Mouse (Mus musculus) left cerebral cortex, postnatal 10 days (tissue): ENCODE measurements around the gene Gen1. TPM values are rescaled to one million over a fixed set of nuclear protein-coding genes. Genes with fewer than 3 reads are reported as not detected.

Experiments used
- DNase-seq, 2 experiments: peaks; one replicate each; pipeline ENCODE4 v3.0.0; 2021 to 2022; ENCODE audit warnings: low spot score in 2 of 2, mixed read lengths in 1 of 2; ENCODE audit errors: extremely low spot score in 1 of 2
- intact Hi-C: fragments of 180-260 bp; cut with DNase I; formaldehyde crosslinking; loops from one replicate; pipeline ENCODE4 v1.15.1; 2025
- total RNA-seq, 2 experiments: library from RNA; stranded (reverse); gene quantifications; 2 replicates each; pipeline ENCODE4 v1.2.3; 2021

Gen1 gene
- total RNA-seq, 2 experiments from 2014 or later, result 2.4 to 4.3 TPM

DNA sequence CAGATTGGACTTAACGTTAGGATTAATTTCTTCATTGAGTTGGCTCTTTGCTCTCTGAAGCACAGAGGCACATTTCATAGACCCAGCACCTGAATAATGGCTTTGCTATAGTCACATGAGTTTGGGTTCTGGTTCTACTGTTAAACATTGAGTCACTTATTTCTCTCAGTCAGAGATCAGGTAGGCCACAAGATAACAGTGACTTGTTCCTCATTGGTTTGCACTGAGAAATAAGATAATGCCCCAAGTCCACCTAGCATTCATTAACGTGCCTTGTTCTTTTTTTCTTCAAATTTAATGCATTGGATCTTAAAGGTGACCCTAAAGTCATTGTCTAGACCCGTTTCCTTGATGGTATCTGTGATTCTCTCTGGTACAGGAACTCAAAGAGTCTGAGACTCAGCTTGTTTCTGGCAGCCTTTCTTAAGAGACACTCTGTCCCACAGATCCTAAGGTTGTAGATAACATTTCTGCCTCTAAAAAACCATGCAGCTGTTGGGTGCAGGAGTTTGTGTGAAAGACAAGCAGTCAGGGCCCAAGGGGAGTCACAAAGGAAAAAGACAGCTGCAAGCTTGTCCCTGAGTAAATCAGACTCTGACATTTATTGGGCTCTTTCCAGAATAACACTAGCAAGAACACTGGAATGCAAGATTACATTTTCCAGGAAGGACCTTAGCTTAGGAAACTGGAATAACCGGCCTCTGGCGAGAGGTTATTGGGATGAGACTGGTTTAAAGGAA lies 38.9 kb downstream of the Gen1 start:
- no peak for DNase-seq
- intact Hi-C loops, result no loop called here

DNA sequence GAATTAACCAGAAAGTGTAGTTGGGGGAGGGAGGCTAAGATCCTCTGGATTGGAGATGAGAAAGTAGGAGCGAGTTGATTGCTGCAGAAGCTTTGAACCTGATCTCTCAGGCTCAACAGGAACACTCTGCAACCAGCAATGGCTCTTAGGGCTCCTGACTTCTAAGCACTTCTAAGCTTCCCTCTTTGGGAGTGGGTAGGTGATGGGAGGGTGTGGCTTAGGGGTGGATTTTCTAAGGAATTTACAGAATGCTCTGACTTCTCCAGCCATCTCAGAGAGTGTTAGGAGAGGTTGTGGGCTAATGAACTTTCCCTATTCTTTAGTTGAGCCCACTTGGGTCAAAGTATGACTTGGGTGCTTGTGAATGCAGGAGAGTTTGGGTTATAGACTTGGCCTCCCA lies 39.5 kb downstream of the Gen1 start:
- intact Hi-C loops, result no loop called here
- no peak for DNase-seq

DNA sequence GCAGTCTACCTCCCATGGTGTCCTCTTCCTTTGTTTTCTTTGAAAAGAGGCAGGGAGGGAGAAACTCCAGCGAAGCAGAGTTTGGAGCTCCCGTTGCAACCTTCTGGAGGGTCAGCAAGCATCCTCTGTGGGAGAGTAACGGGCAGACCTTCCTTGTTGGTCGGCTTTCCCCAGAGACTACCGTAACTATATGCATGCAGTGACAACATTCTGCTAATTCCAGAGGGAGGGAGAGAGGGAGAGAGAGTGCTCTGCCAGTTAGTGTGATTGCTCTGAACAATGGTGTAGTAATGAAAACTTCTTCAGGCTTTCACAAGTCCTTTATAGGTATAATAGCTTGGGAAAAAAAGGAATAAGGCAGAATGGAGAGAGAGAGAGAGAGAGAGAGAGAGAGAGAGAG lies 40.9 kb downstream of the Gen1 start:
- no peak for DNase-seq
- intact Hi-C loops, result no loop called here

DNA sequence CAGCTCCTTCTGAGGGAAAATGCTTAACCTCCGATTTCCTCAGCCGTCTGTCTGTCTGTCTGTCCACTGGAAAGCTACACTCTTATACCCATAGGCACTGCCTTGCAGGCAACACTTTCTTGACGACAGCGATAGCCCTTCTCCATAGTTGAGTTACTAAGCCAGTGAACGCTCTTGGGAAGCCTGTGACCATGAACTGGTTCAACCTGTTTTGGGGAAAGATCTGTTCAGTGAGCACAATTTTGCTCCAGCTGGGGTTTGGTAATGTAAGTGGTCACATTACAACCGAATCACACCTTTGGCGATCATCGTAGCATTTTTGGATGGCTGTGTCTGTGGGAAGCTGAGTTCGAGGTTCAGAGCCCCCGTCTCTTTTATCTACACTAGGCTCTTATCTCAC lies 42.5 kb downstream of the Gen1 start:
- DNase-seq, result no peak
- intact Hi-C loops, result no loop called here

DNA sequence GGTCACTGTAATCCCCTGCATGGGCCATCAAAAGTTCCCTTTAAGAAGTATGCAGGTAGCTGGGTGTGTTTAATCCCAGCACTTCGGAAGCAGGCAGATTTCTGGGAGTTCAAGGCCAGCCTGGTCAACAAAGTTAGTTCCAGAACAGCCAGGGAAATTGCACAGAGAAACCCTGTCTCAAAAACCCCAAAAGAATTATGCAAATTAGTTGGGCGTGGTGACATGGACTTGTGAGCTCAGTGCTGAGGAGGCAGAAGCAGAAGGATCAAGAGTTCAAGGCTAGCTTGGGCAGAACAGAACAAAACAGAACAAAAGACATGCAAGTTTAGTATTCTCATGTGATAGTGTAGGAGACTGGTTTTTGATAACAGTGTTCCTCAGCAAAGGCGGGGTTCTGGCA lies 43.0 kb downstream of the Gen1 start:
- no peak for DNase-seq
- intact Hi-C loops, result no loop called here

DNA sequence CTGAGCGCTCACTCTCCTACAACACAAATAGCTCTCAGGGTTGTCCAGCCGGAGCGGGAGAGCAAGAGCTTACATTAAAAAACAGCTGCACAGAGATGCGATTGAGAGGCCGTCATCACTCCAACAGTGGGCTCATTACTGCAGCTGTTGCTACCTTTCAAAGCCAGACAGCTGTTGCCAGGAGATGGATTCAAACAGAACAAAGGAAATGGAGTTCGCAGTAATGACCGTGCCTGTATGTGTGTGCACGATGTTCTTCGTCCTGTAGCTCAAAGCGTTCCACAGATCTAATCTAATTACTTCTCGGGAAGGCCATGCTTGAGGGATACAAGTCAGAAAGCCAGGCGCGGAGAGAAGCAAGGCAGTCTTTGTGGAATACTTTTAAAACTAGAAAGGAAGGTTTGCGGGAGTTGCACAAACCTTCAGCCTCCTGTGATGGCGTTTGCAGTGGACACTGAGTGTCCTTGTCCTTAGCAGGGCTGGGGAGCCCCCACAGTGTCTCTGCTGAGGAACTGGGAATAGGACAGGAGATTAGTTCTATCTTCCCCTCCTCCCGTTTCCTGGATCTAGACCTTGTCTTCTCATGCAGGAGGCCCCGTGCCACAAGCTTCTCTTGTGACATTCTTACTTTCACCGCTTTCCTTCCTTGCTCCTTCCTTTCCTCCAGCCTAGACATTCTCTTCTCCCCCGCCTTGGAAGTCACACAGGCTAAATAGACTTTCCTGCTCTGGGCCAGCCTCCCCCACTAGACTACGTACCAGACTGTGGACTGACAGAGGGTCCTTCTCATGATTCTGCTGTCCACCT lies 43.9 kb downstream of the Gen1 start:
- no peak for DNase-seq
- intact Hi-C loops, result no loop called here

DNA sequence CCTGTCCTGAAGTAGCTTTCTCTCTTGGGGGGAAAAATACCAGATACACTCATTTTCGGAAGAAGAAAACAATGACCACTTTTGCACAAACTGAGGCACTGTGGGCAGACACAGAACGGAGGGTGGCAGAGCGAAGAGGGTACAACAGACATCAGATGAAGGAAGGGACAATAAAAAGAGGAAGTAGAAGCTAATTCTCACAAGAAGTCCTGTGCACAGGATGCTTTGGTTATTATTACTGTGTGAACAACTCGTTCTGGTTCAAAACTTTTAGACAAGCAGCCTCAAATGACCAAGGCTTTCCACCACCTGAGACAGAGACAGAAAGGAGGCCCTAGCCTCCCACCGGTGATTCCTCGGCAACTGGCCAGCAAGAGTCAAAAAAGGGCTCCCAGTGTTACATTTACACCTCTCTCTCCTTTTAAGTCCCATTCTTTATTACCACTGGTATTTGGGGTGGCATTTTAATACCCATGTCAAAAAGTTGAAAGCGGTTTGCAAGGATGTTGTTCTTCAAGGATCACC lies 47.8 kb downstream of the Gen1 start:
- intact Hi-C loops, result no loop called here
- no peak for DNase-seq

DNA sequence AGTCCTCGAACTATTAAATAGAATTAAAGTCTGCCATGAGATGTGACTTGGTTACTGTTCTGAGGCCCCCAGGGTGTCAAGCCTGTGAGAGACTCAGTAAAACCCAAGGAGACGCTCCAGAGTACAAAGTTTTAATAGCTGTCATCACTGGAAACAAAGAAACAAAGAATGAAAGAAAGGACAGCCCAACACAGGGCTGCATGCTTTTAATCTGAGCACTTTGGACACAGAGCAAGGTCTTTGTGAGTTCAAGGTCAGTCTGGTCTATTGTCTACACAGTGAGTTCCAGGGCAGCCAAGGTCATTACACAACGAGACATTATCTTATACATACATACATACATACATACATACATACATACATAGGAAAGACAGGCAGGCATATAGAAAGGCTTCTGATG lies 49.1 kb downstream of the Gen1 start:
- intact Hi-C loops, result no loop called here
- DNase-seq, result no peak

DNA sequence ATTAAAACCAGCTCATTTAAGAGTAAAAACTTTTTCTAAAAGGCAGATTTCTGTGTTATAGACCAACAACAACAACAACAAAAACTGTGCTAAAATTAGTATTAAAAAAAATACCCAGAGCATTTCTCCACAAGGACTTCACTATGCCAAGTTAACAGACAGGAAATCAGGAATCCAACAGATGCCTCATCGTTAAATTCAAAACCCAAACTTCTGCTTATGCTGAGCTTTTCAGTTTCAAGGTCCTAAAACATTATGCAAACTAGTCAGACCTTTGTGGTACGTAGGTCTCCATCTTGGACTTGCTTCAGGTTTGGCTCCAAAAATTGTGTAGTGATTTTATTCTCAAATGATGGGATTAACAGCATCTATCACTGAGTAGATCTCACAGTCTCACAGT lies 50.0 kb downstream of the Gen1 start:
- intact Hi-C loops, result no loop called here
- no peak for DNase-seq

DNA sequence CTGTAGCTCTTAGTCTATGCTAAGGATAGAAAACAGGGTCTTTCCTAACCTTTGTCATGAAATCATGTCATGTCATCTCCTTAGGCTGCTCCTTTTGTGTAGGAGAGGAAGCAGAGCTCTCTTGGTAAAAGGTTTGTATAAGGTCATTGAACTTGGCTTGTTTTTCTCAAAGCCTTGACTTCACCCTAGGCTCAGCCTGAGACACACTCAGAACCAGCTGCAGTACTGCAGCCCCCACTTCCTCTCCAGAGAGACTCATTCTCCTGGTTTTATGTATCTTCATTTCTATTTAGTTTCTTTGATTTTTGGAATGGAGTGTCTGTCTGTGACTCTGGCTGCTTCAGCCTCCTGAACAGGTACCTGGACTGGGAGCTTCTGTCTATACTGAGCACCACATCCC lies 50.8 kb downstream of the Gen1 start:
- no peak for DNase-seq

DNA sequence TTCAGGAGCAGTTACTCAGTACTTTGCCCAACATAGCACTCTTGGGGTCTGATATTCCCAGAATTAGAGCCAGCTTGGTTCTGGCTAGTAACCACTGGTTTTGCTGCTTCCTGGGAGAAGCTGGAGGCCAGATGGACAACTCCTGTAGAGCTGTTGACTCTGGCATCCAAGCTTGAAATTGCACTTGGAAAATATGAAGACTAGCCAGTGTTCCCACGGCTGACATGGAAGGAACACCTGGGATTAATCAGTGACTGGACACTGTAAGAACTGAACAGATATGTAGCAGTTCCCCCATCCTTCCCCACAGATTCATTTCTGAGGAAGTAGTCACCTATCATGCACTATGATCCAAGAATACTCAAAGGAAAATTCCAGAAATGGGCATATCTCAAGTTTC lies 52.7 kb downstream of the Gen1 start:
- intact Hi-C loops, result no loop called here
- no peak for DNase-seq

More for the DNA sequence above, 50.8 kb downstream of the Gen1 start:
- intact Hi-C loops, result no loop called here

DNA sequence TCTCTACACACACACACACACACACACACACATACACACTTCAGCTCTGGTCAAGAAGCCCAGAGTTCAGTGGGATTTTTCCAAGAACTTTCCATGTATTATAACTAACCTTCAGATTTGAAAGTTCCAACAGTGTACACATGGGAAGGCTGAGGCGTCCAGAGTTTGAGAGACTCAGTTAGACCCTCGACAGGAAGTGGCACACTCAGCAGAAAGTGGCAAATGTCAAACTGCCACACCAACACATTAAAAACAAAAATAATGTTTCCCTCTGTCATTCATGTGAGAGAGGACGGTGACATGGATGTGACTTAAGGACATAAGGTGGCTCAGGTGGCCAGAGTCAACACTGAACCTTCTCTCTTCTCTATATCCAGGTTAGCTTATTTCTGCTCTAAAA lies 55.2 kb downstream of the Gen1 start:
- intact Hi-C loops, result no loop called here
- no peak for DNase-seq

DNA sequence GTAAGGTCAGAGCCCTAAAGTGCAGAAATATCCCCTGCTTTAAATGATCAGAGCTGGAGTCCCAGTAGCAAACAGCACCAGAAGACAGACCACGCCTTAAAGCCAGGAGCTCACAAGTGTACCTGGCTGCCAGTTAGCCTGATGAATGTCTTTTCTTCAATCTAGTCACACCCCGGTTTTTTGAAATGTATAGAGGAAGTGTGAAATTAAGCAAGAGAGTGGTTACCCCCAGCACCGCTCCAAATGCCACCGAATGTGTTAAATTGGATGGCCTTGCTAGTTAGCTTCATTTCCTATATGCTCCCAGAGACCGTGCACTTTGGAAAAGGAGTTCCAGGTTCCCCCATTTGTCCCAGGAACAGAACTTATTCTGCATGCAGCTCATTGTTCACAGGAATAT lies 56.0 kb downstream of the Gen1 start:
- intact Hi-C loops, result no loop called here
- no peak for DNase-seq

DNA sequence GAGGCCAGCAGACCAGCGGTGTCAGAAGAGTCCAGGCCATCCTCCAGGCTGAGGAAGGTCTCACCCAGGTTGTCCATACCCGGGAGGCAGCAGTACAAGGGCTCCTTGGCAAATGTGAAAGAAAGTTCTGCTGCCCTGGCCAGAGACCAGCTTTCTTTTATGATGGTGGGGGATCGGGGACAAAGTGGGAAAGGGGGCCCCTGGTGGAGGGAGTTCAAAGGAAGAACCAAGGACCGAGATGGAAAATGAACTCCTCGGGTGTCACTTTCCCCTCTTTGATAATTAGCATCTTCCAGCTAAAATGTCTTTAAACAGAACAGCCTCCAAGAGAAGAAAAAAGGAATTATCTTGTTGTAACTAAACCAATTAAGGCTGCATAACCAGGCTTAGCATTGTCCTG lies 56.7 kb downstream of the Gen1 start, which contains the start of gene Msgn1:
Gene Msgn1 (minus strand): TSS at position 101 of the 400 bp plus-strand sequence.
- intact Hi-C loops, result no loop called here
- no peak for DNase-seq

DNA sequence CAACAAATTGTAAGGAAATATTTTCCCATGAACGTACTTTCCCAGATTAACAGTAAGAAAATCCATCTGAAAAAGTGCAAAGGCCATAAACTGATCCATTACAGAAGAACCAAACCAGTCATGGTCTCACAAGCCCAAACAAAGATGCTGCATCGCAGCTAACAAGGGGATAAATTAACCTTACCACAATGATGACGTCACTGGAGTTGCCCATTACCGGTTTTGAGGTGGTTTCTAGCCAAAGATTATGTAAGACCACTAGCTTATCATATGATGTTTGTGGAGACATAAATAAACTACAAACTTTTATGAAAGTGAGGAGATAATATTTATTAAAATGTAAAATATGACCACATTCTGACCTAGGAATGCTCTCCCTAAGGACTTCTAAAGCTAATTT lies 59.3 kb downstream of the Gen1 start:
- intact Hi-C loops, result no loop called here

DNA sequence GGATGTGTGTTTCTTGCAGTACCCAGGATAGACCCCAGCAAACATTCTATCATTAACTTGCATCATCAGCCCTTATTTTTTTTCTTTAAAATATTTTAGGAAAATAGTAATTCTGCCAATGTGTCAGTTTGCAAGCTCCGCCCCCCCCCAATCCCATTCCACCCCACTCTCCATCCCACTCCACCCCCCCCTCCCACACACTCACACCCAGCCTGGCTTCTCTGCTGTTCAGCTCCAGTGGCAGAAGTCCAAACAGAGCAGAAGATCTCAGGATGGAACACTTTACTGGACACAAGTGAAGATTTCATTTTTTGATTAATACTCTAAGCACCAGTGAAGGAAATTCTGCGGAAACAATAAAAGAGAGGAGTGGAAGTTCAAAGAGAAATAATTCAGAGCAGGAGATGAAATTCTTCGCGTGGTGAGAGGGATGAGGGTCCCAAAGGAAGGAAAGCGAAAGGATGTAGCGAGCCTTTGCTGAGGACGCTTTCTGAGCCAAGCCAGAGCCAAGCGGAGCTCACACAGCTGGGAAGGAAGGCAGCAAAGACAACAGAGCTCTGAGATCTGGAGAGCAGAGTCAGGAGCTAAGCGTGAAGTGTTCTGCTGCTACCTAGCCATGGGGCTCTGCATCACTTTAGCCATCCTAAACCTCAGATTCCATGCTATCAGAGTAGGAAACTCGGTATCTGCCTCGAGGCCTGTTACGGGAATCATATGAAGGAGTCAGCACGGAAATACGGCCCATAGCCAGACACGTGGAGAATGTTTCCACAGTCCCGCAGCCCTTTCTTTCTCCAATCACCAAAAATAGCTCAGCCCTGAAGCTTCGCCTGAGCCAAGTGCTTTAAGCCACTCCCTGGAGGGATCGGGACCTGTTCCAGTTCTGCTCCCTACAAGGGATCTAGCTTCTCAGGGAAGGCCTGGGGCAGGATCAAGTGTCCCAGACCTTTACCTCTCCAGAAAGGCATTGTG lies 61.6 kb downstream of the Gen1 start:
- intact Hi-C loops, result no loop called here
- peak in 1 of 2 experiments; percentile 59 for DNase-seq

More for the DNA sequence above, 59.3 kb downstream of the Gen1 start:
- no peak for DNase-seq

DNA sequence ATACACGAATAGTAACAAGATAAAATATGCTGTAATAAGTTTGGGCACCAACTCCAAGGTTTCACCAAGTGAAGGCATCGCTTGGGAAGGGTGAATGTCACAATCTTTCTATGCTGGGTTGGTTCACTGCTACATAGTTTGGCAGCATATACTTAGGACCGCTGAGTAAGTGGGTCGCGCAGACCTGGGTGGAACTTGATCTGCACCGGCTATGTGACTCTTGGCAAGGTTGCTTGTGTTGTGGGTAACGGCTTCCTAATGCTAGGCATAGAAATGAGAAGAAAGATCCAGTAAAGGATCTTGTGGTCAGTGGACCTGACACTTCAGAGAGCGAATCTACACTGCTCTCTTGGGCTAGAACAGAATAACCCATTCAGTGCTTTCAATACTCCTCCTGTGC lies 63.1 kb downstream of the Gen1 start:
- DNase-seq, result no peak
- intact Hi-C loops, result no loop called here

DNA sequence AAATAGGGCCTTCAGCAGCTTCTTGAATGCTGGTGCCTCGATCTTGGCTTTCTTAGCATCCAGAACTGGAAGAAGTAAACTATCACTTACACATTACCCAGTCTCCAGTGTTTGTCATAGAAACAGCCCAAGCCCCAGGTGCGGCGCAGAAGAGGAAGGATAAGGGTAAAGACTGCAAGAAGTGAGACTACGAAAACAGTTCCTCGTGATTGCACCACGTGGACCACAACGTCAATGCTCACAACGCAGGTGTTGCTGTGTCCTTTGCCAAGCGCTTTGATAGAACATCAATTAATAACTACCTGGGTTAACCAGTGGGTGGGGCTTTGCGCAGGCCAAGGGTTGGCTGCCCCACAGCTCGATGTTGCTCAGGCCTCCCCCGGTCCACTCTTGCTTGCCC lies 64.9 kb downstream of the Gen1 start:
- DNase-seq, result no peak
- intact Hi-C loops, result no loop called here

DNA sequence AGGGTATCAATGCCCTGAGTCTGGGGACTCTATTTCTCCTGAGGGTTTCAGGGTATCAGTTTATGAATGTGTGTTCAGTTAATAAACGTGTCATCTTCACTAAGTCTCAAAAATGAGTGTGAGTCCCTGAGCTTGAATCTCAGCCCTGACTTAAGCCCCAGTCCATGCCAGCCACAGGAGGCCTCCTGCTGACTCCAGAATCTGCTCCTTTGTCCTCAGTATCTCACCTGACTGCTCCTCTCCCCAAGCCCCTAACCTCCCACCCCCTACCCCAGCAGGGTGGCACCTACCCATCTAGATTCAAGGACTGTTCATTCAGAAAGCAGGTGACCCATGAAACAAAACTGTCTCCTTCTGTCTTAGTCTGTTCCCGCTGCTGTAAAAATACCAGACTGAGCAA lies 67.0 kb downstream of the Gen1 start:
- intact Hi-C loops, result no loop called here
- DNase-seq, result no peak
